Mouse (Mus musculus): Measurements from ENCODE around the gene Ccr7. TPM values are rescaled to one million over a fixed set of nuclear protein-coding genes. Genes with fewer than 3 reads are reported as not detected.

Ccr7 gene
- polyA plus RNA-seq, 1 experiment from 2014 or later: not detected

GRCm38 (mm10) chr11:99149898-99150757, 4.7 kb downstream of the Ccr7 start:
- H3K9ac ChIP-seq (ENCODE audit: low read length): no peak overlapping the region
- H3K9me3 ChIP-seq (replicated peaks; ENCODE audit: control insufficient read depth, low read length): no peaks in the 10 kb centered on the region
- no peak overlapping the region for H3K4me3 ChIP-seq (ENCODE audit: low read depth, low read length)
- no peaks in the 10 kb centered on the region for H3K27me3 ChIP-seq (replicated peaks; ENCODE audit: control insufficient read depth, insufficient read depth, low read length)
- DNase-seq (ENCODE audit: low spot score) (peak; percentile 87), ATAC-seq (peak; percentile 55)
- H3K4me1 ChIP-seq (ENCODE audit: control insufficient read depth, insufficient read depth, low read length): peaks cover 12% of the 10 kb centered on the region; the same call in 1 of the 2 replicates
- WGBS: 56% methylated on average over 19 of the region's 19 CpGs
- no peak overlapping the region for H3K27ac ChIP-seq (ENCODE audit: low read depth, low read length)
- no peak overlapping the region for H3K4me2 ChIP-seq (ENCODE audit: low read length)
- no peaks in the 10 kb centered on the region for H3K36me3 ChIP-seq (ENCODE audit: control insufficient read depth, insufficient read depth, low read length)

- Histone ChIP-seq H3K27ac (ENCODE audit: low read depth, low read length) (no peak overlapping the region), H3K9me3 (replicated peaks; ENCODE audit: control insufficient read depth, low read length) (no peaks in the 10 kb centered on the region), H3K9ac (ENCODE audit: low read length) (no peak overlapping the region), H3K4me1 (ENCODE audit: control insufficient read depth, insufficient read depth, low read length) (peaks cover 12% of the 10 kb centered on the region; the same call in 1 of the 2 replicates), H3K27me3 (replicated peaks; ENCODE audit: control insufficient read depth, insufficient read depth, low read length) (no peaks in the 10 kb centered on the region), H3K36me3 (ENCODE audit: control insufficient read depth, insufficient read depth, low read length) (no peaks in the 10 kb centered on the region), H3K4me2 (ENCODE audit: low read length) (no peak overlapping the region), H3K4me3 (ENCODE audit: low read depth, low read length) (no peak overlapping the region)
- ATAC-seq (peak; percentile 49; the same call in 1 of the 2 replicates), DNase-seq (ENCODE audit: low spot score) (peak; percentile 44)
- WGBS: 19% methylated on average over 16 of the region's 16 CpGs
Observed at GRCm38 (mm10) chr11:99148896-99149703, 5.8 kb downstream of the Ccr7 start.

- Histone ChIP-seq H3K27ac (ENCODE audit: low read depth, low read length) (no peak overlapping the region), H3K27me3 (replicated peaks; ENCODE audit: control insufficient read depth, insufficient read depth, low read length) (no peaks in the 10 kb centered on the region), H3K4me3 (ENCODE audit: low read depth, low read length) (no peak overlapping the region), H3K9me3 (replicated peaks; ENCODE audit: control insufficient read depth, low read length) (no peaks in the 10 kb centered on the region), H3K36me3 (ENCODE audit: control insufficient read depth, insufficient read depth, low read length) (no peaks in the 10 kb centered on the region), H3K9ac (ENCODE audit: low read length) (no peak overlapping the region), H3K4me1 (ENCODE audit: control insufficient read depth, insufficient read depth, low read length) (peaks cover 12% of the 10 kb centered on the region; the same call in 1 of the 2 replicates), H3K4me2 (ENCODE audit: low read length) (no peak overlapping the region)
- 74% methylated on average over 8 of the region's 8 CpGs for WGBS
- ATAC-seq (no peak), DNase-seq (ENCODE audit: low spot score) (no peak)
Observed at GRCm38 (mm10) chr11:99148400-99148799, 6.5 kb downstream of the Ccr7 start.

- no peak overlapping the region for H3K9ac ChIP-seq (ENCODE audit: low read length)
- H3K27me3 ChIP-seq (replicated peaks; ENCODE audit: control insufficient read depth, insufficient read depth, low read length): no peaks in the 10 kb centered on the region
- H3K27ac ChIP-seq (ENCODE audit: low read depth, low read length): no peak overlapping the region; the same call in 1 of the 2 replicates
- no peak for DNase-seq (ENCODE audit: low spot score)
- H3K4me3 ChIP-seq (ENCODE audit: low read depth, low read length): no peak overlapping the region
- H3K4me2 ChIP-seq (ENCODE audit: low read length): no peak overlapping the region
- H3K36me3 ChIP-seq (ENCODE audit: control insufficient read depth, insufficient read depth, low read length): no peaks in the 10 kb centered on the region
- no peak for ATAC-seq
- no peaks in the 10 kb centered on the region for H3K9me3 ChIP-seq (replicated peaks; ENCODE audit: control insufficient read depth, low read length)
- peaks cover 12% of the 10 kb centered on the region; the same call in 1 of the 2 replicates for H3K4me1 ChIP-seq (ENCODE audit: control insufficient read depth, insufficient read depth, low read length)
- 45% methylated on average over 3 of the region's 4 CpGs for WGBS
Observed at GRCm38 (mm10) chr11:99147920-99148289, 7.0 kb downstream of the Ccr7 start.

- no peaks in the 10 kb centered on the region for H3K27me3 ChIP-seq (replicated peaks; ENCODE audit: control insufficient read depth, insufficient read depth, low read length)
- no peaks in the 10 kb centered on the region for H3K36me3 ChIP-seq (ENCODE audit: control insufficient read depth, insufficient read depth, low read length)
- H3K27ac ChIP-seq (ENCODE audit: low read depth, low read length): no peak overlapping the region; the same call in 1 of the 2 replicates
- WGBS: 57% methylated on average over 17 of the region's 17 CpGs
- DNase-seq (ENCODE audit: low spot score) (peak; percentile 60), ATAC-seq (peak; percentile 40; the same call in 1 of the 2 replicates)
- H3K9me3 ChIP-seq (replicated peaks; ENCODE audit: control insufficient read depth, low read length): no peaks in the 10 kb centered on the region
- H3K4me2 ChIP-seq (ENCODE audit: low read length): no peak overlapping the region
- H3K4me1 ChIP-seq (ENCODE audit: control insufficient read depth, insufficient read depth, low read length): peaks cover 12% of the 10 kb centered on the region; the same call in 1 of the 2 replicates
- no peak overlapping the region for H3K9ac ChIP-seq (ENCODE audit: low read length)
- H3K4me3 ChIP-seq (ENCODE audit: low read depth, low read length): no peak overlapping the region
Observed at GRCm38 (mm10) chr11:99147041-99147919, 7.6 kb downstream of the Ccr7 start.

- Histone ChIP-seq H3K4me2 (ENCODE audit: low read length) (no peak overlapping the region), H3K9me3 (replicated peaks; ENCODE audit: control insufficient read depth, low read length) (no peaks in the 10 kb centered on the region), H3K27me3 (replicated peaks; ENCODE audit: control insufficient read depth, insufficient read depth, low read length) (no peaks in the 10 kb centered on the region), H3K27ac (ENCODE audit: low read depth, low read length) (no peak overlapping the region), H3K36me3 (ENCODE audit: control insufficient read depth, insufficient read depth, low read length) (no peaks in the 10 kb centered on the region), H3K9ac (ENCODE audit: low read length) (no peak overlapping the region), H3K4me3 (ENCODE audit: low read depth, low read length) (no peak overlapping the region), H3K4me1 (ENCODE audit: control insufficient read depth, insufficient read depth, low read length) (peaks cover 12% of the 10 kb centered on the region; the same call in 1 of the 2 replicates)
- ATAC-seq (no peak), DNase-seq (ENCODE audit: low spot score) (no peak)
- 89% methylated on average over 6 of the region's 6 CpGs for WGBS
Observed at GRCm38 (mm10) chr11:99146558-99146957, 8.3 kb downstream of the Ccr7 start.

GRCm38 (mm10) chr11:99145765-99146164, 9.1 kb downstream of the Ccr7 start:
- no peak overlapping the region for H3K4me2 ChIP-seq (ENCODE audit: low read length)
- no peak overlapping the region for H3K27ac ChIP-seq (ENCODE audit: low read depth, low read length)
- no peak overlapping the region for H3K4me3 ChIP-seq (ENCODE audit: low read depth, low read length)
- H3K36me3 ChIP-seq (ENCODE audit: control insufficient read depth, insufficient read depth, low read length): no peaks in the 10 kb centered on the region
- WGBS: 95% methylated on average over 16 of the region's 16 CpGs
- ATAC-seq (no peak), DNase-seq (ENCODE audit: low spot score) (no peak)
- H3K27me3 ChIP-seq (replicated peaks; ENCODE audit: control insufficient read depth, insufficient read depth, low read length): no peaks in the 10 kb centered on the region
- H3K4me1 ChIP-seq (ENCODE audit: control insufficient read depth, insufficient read depth, low read length): peaks cover 12% of the 10 kb centered on the region; the same call in 1 of the 2 replicates
- H3K9ac ChIP-seq (ENCODE audit: low read length): no peak overlapping the region
- no peaks in the 10 kb centered on the region for H3K9me3 ChIP-seq (replicated peaks; ENCODE audit: control insufficient read depth, low read length)

GRCm38 (mm10) chr11:99144940-99145339, 9.9 kb downstream of the Ccr7 start:
- ATAC-seq (no peak), DNase-seq (ENCODE audit: low spot score) (no peak)
- Histone ChIP-seq H3K9ac (ENCODE audit: low read length) (no peak overlapping the region), H3K27ac (ENCODE audit: low read depth, low read length) (no peak overlapping the region), H3K4me1 (ENCODE audit: control insufficient read depth, insufficient read depth, low read length) (peaks cover 12% of the 10 kb centered on the region; the same call in 1 of the 2 replicates), H3K9me3 (replicated peaks; ENCODE audit: control insufficient read depth, low read length) (no peaks in the 10 kb centered on the region), H3K36me3 (ENCODE audit: control insufficient read depth, insufficient read depth, low read length) (no peaks in the 10 kb centered on the region), H3K4me2 (ENCODE audit: low read length) (no peak overlapping the region), H3K27me3 (replicated peaks; ENCODE audit: control insufficient read depth, insufficient read depth, low read length) (no peaks in the 10 kb centered on the region), H3K4me3 (ENCODE audit: low read depth, low read length) (no peak overlapping the region)
- 90% methylated on average over 23 of the region's 23 CpGs for WGBS

Measured in forebrain, embryonic 14.5 days (tissue).